Mouse (Mus musculus) intestine, embryonic 15.5 days (tissue): ENCODE data around the gene Zfp772. TPM values are rescaled to one million over a fixed set of nuclear protein-coding genes. Genes with fewer than 3 reads are reported as not detected.
A peak's percentile ranks its signal among the peaks of the same experiment; 100 is the strongest.
"Not testable (repeated sequence)": the region's sequence is repeated elsewhere in the genome, so short reads cannot be mapped to it uniquely, and the experiment has no call there.

Experiments used
- ATAC-seq: fragments of 200-750 bp; cut with Nextera tagmentation; 2 replicates; pipeline ENCODE4 v1.8.0; 2017; ENCODE audit warnings: moderate TSS enrichment, moderate library complexity
- H3K27ac ChIP-seq: fragments of 300-500 bp; sonication (generic); 2 replicates; pipeline ENCODE4 v1.5.1; 2015; ENCODE audit warnings: mild to moderate bottlenecking, inconsistent platforms
- H3K27me3 ChIP-seq: fragments of 300-500 bp; sonication (generic); replicated peaks from 2 replicates; pipeline ENCODE4 v1.6.1; 2015; ENCODE audit warnings: inconsistent platforms
- H3K36me3 ChIP-seq: fragments of 300-500 bp; sonication (generic); 2 replicates; pipeline ENCODE4 v1.6.1; 2015; ENCODE audit warnings: inconsistent platforms
- H3K4me1 ChIP-seq: fragments of 300-500 bp; sonication (generic); replicated peaks from 2 replicates; pipeline ENCODE4 v1.6.1; 2015; ENCODE audit warnings: inconsistent platforms
- H3K4me2 ChIP-seq: fragments of 300-500 bp; sonication (generic); replicated peaks from 2 replicates; pipeline ENCODE4 v1.6.1; 2015; ENCODE audit warnings: mild to moderate bottlenecking, inconsistent platforms
- H3K4me3 ChIP-seq: fragments of 300-500 bp; sonication (generic); replicated peaks from 2 replicates; pipeline ENCODE4 v1.5.1; 2015; ENCODE audit warnings: inconsistent platforms
- H3K9ac ChIP-seq: fragments of 300-500 bp; sonication (generic); 2 replicates; pipeline ENCODE4 v1.6.1; 2015; ENCODE audit warnings: inconsistent platforms
- H3K9me3 ChIP-seq: fragments of 300-500 bp; sonication (generic); 2 replicates; pipeline ENCODE4 v1.6.1; 2016; ENCODE audit warnings: inconsistent platforms
- WGBS: fragments of 180-500 bp; shearing (Covaris S2); methylation state at CpG from one replicate; pipeline ENCODE4 v1.1.7; 2015; 5-methylcytosine and 5-hydroxymethylcytosine counted together
- polyA plus RNA-seq: library from polyadenylated mRNA; unstranded; fragments of >200 nt; fragmentation: Nextera tagmentation; extraction: Ambion mirVana; gene quantifications from 2 replicates; pipeline ENCODE4 v1.2.1, GENCODE M21; 2015

Gene Zfp772
- 5.8 and 6.0 TPM in 2 replicates for polyA plus RNA-seq

DNA sequence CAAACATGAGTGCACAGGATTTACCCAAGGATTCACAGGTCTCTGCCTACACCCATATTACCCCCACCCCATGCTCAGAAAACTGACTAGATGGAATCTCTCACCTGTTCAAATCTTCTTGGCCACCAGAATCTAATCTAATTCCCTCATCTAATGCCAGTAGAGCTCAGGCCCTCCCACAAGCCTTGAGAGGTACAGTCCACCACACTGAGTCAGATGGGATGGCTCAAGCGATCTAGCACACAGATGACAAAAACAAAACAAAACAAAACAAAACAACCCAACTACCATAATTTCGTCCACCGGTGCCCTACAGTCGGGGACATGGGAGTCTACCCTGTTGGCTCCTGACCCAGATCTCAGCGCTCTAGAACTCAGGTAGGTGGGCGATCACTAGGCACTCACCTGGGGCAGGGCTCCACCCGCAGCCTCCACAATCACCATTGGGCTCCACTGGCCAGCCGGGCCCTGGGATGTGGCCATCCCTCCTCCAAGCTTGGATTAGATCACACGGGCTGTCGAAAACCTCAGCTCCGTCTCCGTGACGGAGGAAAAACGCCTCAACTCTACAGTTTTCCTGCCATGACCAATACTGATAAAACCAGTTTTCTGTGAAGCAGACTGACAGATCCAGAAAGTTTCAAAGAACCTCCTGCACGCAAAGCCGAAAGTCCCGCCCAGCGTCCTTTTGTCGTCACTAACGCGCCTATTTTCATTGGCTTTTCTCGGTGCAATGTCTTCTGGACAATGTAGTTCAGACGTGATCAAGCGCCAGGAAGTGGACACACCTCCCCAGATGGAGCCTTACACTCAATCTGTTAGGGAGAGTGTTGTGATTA, at the start of gene Zfp772:
Zfp772 (minus strand) TSS at position 686 of the 839 bp plus-strand sequence.
- not testable (repeated sequence) for H3K27ac ChIP-seq, ATAC-seq, H3K9me3 ChIP-seq, H3K27me3 ChIP-seq, H3K36me3 ChIP-seq, H3K4me1 ChIP-seq
- Histone ChIP-seq H3K4me2 (peak within 1 kb of the TSS; percentile 65), H3K4me3 (peak within 1 kb of the TSS; percentile 48), H3K9ac (peak within 1 kb of the TSS; percentile 47)
- WGBS = 2% methylated on average over 24 of the region's 24 CpGs

DNA sequence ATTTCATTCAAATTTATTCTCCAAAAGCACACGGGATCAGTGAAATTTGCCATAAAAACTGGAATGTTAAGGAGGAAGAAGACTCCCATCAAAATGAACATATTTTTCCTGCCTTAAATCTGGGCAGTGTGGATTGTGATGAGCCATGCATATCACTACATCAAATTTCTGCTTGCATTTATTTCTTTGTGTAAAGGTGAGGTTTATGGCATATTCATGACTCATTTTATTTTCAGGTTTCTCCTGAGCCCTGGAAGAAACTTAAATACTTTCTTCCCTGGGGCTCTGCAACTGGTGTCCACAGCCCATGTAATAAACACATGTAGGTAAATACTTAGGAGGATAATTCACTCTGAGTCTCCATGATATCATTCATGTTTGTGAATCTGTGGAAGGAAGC, 37.4 kb upstream of the Zfp772 start, which contains the start of gene Vmn2r29:
Vmn2r29 (minus strand) TSS at position 101 of the 400 bp plus-strand sequence.
- not testable (repeated sequence) for H3K4me3 ChIP-seq

DNA sequence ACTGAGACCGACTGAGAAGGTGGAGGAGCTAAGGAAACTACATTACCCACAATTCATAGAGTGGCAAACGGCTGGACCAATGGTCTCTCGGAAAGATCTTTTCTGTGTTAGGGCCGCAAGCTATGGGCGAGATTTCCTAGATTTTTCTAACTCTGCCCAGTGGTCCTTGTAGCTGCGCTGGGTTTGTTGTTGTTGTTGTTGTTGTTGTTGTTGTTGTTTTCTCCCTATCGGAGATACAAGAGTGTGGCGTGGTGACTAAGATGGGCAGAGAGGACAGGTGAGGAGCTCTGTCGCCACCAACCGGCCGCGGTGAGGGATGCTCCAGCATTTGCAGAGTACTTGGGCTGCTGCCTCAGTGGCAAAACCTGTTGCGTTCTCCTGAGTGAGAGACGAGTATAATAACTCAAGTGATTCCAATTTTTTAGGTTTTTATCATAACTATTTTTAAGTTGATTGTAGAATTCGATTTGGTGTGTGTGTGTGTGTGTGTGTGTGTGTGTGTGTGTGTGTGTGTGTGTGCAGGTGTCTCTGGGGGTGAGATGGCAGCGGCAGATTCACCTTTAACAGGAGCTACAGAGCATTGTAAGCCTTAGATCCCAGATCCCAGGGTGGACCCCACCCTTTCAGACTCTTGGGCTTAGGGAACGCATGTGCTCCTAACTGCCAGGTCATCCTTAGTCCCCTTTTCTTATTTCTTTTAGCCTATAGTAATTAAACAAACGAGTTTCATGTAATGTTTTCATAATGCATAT, 21.4 kb downstream of the Zfp772 start:
- Histone ChIP-seq H3K4me2 (peak overlapping the region; percentile 55), H3K9ac (no peak overlapping the region), H3K9me3 (no peaks in the 10 kb centered on the region), H3K27ac (no peak overlapping the region), H3K4me3 (peak overlapping the region; percentile 43), H3K27me3 (no peaks in the 10 kb centered on the region), H3K4me1 (no peaks in the 10 kb centered on the region), H3K36me3 (no peaks in the 10 kb centered on the region)
- 10% methylated on average over 18 of the region's 18 CpGs for WGBS
- peak; percentile 98 for ATAC-seq

More for the DNA sequence above, 37.4 kb upstream of the Zfp772 start, which contains the start of gene Vmn2r29:
- not testable (repeated sequence) for H3K4me1 ChIP-seq, H3K36me3 ChIP-seq, H3K27me3 ChIP-seq, H3K9me3 ChIP-seq, H3K9ac ChIP-seq, H3K27ac ChIP-seq, ATAC-seq, H3K4me2 ChIP-seq
- WGBS = no CpG with 5 or more reads among the region's 1 CpGs

DNA sequence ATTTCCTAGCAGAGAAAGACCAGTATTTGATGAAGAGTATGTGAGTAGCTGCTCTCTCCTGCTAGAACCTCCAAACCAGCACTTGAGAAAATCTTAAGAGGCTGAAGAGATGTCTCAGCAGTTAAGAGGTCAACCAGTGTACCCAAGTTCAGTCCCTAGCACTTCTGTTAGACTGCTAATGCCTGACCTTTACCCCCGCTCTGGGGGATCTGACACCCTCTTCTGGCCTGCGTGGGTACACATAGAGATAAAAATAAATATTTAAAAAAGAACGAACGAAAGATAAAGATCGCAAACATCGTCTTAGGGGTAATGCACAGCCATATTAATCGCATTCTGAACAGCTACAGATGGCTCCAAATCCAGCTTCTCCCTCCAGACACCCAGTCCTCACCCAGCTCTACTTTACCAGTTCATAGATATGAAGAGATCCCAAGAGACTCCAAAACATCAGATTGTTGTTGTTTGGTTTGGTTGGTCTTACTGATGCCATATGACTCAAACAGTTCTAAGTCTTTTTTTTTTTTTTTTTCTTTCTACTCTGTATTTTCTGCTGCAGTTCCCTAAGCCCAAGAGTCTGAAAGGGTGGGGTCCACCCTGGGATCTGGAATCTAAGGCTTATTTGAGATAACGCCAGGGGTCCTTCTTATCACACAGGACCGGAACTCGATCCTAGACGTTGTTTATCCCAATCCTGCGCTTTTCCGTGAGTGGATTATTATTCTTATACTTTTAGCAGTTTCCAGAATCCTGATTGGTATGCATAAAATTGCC, 22.2 kb downstream of the Zfp772 start:
- Histone ChIP-seq H3K4me3 (peak overlapping the region; percentile 43), H3K9ac (no peak overlapping the region), H3K4me1 (no peaks in the 10 kb centered on the region), H3K27me3 (no peaks in the 10 kb centered on the region), H3K9me3 (no peaks in the 10 kb centered on the region), H3K27ac (no peak overlapping the region), H3K4me2 (peak overlapping the region; percentile 55), H3K36me3 (no peaks in the 10 kb centered on the region)
- ATAC-seq = peak; percentile 80
- WGBS = 17% methylated on average over 13 of the region's 13 CpGs

DNA sequence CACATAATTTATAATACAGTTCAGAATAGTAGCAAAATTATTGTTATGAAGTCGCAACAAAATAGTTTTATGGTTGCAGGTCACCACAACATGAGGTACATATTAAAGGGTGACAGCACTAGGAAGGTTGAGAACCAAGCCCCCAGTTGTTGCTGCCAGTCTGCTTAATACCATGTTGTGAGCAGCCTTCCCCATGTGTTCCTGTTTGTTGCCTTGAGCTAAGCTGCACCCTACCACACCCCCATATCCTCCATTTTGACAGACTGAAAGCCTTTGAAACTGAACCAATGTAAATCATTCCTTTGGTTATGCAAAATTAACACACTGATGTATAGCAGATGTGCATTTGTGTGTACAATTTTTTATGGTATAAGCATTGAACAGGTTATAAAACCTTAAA, 23.9 kb downstream of the Zfp772 start:
- H3K4me1 ChIP-seq = no peaks in the 10 kb centered on the region
- H3K36me3 ChIP-seq = no peaks in the 10 kb centered on the region
- 91% methylated on average over 1 of the region's 1 CpGs for WGBS
- no peaks in the 10 kb centered on the region for H3K27me3 ChIP-seq
- H3K9ac ChIP-seq = no peak overlapping the region
- no peak for ATAC-seq
- no peak overlapping the region for H3K27ac ChIP-seq
- H3K4me3 ChIP-seq = no peak overlapping the region
- H3K4me2 ChIP-seq = no peak overlapping the region
- no peaks in the 10 kb centered on the region for H3K9me3 ChIP-seq

DNA sequence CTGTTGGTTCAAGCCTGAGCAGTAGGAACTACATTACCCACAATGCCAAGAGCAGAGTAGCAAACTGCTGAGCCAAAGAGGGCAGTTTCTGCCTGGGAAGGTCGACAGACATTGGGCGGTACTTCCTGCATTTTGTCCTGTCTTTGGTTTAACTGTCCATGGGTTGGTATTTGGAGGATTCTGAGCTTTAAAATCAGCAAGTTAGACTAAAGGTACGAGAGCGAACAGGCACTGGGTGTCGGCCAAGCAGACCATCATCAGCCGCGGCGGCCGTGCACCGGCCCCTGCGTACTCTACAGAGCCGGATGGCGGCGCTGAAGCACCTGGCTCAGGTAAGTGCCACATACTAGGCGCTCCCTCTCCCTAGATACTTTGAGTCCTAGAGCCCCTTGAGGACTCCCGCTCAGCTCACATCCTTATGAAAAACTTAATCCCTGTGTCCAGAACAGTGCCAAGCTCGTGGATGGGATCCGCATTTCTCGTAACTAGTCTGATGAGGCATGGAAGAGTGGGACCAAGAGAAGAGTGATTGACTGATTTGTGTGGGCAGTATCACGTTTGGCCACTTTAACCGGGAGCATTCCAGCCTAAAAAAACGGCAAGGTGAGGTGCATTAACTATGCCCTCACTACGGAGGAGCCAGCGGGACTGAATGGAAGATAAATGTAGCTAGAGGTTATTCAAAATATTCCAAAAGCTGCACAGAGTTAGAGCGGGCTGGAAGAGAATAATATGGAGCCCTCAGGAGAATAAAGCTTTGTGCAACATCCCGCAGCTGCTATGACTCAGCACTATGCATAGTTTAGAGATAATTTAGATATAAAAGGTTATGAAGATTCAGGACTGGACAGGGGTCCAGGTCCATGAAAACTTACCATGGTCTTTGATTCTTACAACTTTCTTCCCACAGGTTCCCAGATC, 38.3 kb downstream of the Zfp772 start, which contains the start of gene Zfp418:
Zfp418 (plus strand) TSS at position 104 of the 921 bp plus-strand sequence.
- Histone ChIP-seq H3K27me3 (no peaks in the 10 kb centered on the region), H3K36me3 (peaks cover 5% of the 10 kb centered on the region; the same call in 1 of the 2 replicates), H3K4me1 (no peaks in the 10 kb centered on the region), H3K9ac (peak within 1 kb of the TSS; percentile 57), H3K4me2 (peak within 1 kb of the TSS; percentile 60), H3K4me3 (peak within 1 kb of the TSS; percentile 58), H3K9me3 (no peaks in the 10 kb centered on the region), H3K27ac (peak within 1 kb of the TSS; percentile 61)
- WGBS = under 1% methylated on average over 26 of the region's 26 CpGs
- peak; percentile 99 for ATAC-seq

Other genes with a start within 250 kb of the Zfp772 start
- gene Aurkc, start 214.7 kb downstream of the Zfp772 start, polyA plus RNA-seq = not detected in 2 replicates
- 12.2 and 13.2 TPM in 2 replicates for gene Zfp954, start 88.5 kb downstream of the Zfp772 start, polyA plus RNA-seq
- gene Zfp773, start 73.2 kb downstream of the Zfp772 start, polyA plus RNA-seq = 1.2 and 1.7 TPM in 2 replicates
- gene Zfp418, start 38.7 kb downstream of the Zfp772 start, polyA plus RNA-seq = 1.6 and 1.9 TPM in 2 replicates
- 0.21 and 0.64 TPM in 2 replicates for gene Vmn2r29, start 37.3 kb upstream of the Zfp772 start, polyA plus RNA-seq
- 2.8 and 3.1 TPM in 2 replicates for gene Gm45844, start 68.3 kb upstream of the Zfp772 start, polyA plus RNA-seq
- gene Clcn4, start 90.9 kb upstream of the Zfp772 start, polyA plus RNA-seq = 49.4 and 50.7 TPM in 2 replicates
- gene Vmn2r30, start 127.6 kb upstream of the Zfp772 start, polyA plus RNA-seq = not detected in 2 replicates
- gene Gm45783, start 164.6 kb upstream of the Zfp772 start, polyA plus RNA-seq = not detected in 2 replicates
- not detected in 2 replicates for gene Vmn2r31, start 189.7 kb upstream of the Zfp772 start, polyA plus RNA-seq